Mouse (Mus musculus) fat pad, adult 2 months (tissue): ENCODE results near the gene Abca7.
"Not testable (repeated sequence)": the region's sequence is repeated elsewhere in the genome, so short reads cannot be mapped to it uniquely, and the experiment has no call there.

Source experiments
- DNase-seq: peaks from one replicate; pipeline ENCODE4 v3.0.0-alpha.2; 2011; ENCODE audit warnings: low read depth, low spot score; ENCODE audit errors: extremely low read depth

Gene Abca7

GRCm38 (mm10) chr10:80044087-80044486 is 47.8 kb downstream of the Abca7 start:
- no peak for DNase-seq

- not testable (repeated sequence) for DNase-seq
Measured at GRCm38 (mm10) chr10:80045364-80045763, 49.1 kb downstream of the Abca7 start.

GRCm38 (mm10) chr10:80045766-80046165 is 49.5 kb downstream of the Abca7 start:
- DNase-seq, result no peak

- no peak for DNase-seq
Measured at GRCm38 (mm10) chr10:80047041-80047565, 50.8 kb downstream of the Abca7 start, which contains the start of gene Gpx4. TSS of gene Gpx4 (plus strand) at chr10:80047166.

- peak; percentile 86 for DNase-seq
Measured at GRCm38 (mm10) chr10:80048396-80048795, 52.1 kb downstream of the Abca7 start.

GRCm38 (mm10) chr10:80048834-80049233 is 52.5 kb downstream of the Abca7 start:
- no peak for DNase-seq

GRCm38 (mm10) chr10:80050244-80050643 is 54.0 kb downstream of the Abca7 start:
- peak; percentile 68 for DNase-seq

- DNase-seq, result no peak
Measured at GRCm38 (mm10) chr10:80050885-80051617, 54.8 kb downstream of the Abca7 start.

- DNase-seq, result no peak
Measured at GRCm38 (mm10) chr10:80051618-80052373, 55.5 kb downstream of the Abca7 start.

GRCm38 (mm10) chr10:80052374-80052764 is 56.1 kb downstream of the Abca7 start:
- no peak for DNase-seq

GRCm38 (mm10) chr10:80053259-80053780 is 57.0 kb downstream of the Abca7 start:
- DNase-seq, result peak; percentile 80

GRCm38 (mm10) chr10:80053831-80054815 is 57.8 kb downstream of the Abca7 start:
- DNase-seq, result no peak

- DNase-seq, result not testable (repeated sequence)
Measured at GRCm38 (mm10) chr10:80054911-80055310, 58.6 kb downstream of the Abca7 start.

- DNase-seq, result no peak
Measured at GRCm38 (mm10) chr10:80055364-80055763, 59.1 kb downstream of the Abca7 start.

- DNase-seq, result no peak
Measured at GRCm38 (mm10) chr10:80055891-80056290, 59.6 kb downstream of the Abca7 start.

- no peak for DNase-seq
Measured at GRCm38 (mm10) chr10:80056506-80056905, 60.2 kb downstream of the Abca7 start.

- no peak for DNase-seq
Measured at GRCm38 (mm10) chr10:80056976-80057682, 60.8 kb downstream of the Abca7 start.

- DNase-seq, result no peak
Measured at GRCm38 (mm10) chr10:80057683-80058326, 61.5 kb downstream of the Abca7 start.

GRCm38 (mm10) chr10:80063104-80063503 is 66.8 kb downstream of the Abca7 start:
- no peak for DNase-seq
